Mouse (Mus musculus) neural tube, embryonic 11.5 days (tissue): ENCODE measurements around the gene Neurl4. TPM values are rescaled to one million over a fixed set of nuclear protein-coding genes. Genes with fewer than 3 reads are reported as not detected.
A peak's percentile ranks its signal among the peaks of the same experiment; 100 is the strongest.
"Not testable (repeated sequence)": the region's sequence is repeated elsewhere in the genome, so short reads cannot be mapped to it uniquely, and the experiment has no call there.

Source experiments
- ATAC-seq: fragments of 200-750 bp; cut with Nextera tagmentation; 2 replicates; pipeline ENCODE4 v1.8.0; 2017; ENCODE audit warnings: moderate number of reproducible peaks, mild to moderate bottlenecking, moderate TSS enrichment, moderate library complexity; ENCODE audit not compliant: insufficient read depth, low FRiP score, low TSS enrichment
- DNase-seq: peaks from one replicate; pipeline ENCODE4 v3.0.0-alpha.2; 2015; ENCODE audit warnings: low spot score
- H3K27ac ChIP-seq: fragments of 300-500 bp; sonication (generic); 2 replicates; pipeline ENCODE4 v1.5.1; 2014; ENCODE audit warnings: low read depth, mild to moderate bottlenecking, low read length
- H3K27me3 ChIP-seq: fragments of 300-500 bp; sonication (generic); 2 replicates; pipeline ENCODE4 v1.6.1; 2014; ENCODE audit warnings: mild to moderate bottlenecking, low read length, mixed read lengths; ENCODE audit not compliant: control insufficient read depth, insufficient read depth
- H3K36me3 ChIP-seq: fragments of 300-500 bp; sonication (generic); 2 replicates; pipeline ENCODE4 v1.6.1; 2014; ENCODE audit warnings: mild to moderate bottlenecking, low read length, moderate library complexity, mixed read lengths; ENCODE audit not compliant: control insufficient read depth, insufficient read depth
- H3K4me1 ChIP-seq: fragments of 300-500 bp; sonication (generic); 2 replicates; pipeline ENCODE4 v1.6.1; 2014; ENCODE audit warnings: low read length, mixed read lengths; ENCODE audit not compliant: control insufficient read depth, insufficient read depth
- H3K4me2 ChIP-seq: fragments of 300-500 bp; sonication (generic); 2 replicates; pipeline ENCODE4 v1.6.1; 2014; ENCODE audit warnings: low read depth, mild to moderate bottlenecking, moderate library complexity
- H3K4me3 ChIP-seq: fragments of 300-500 bp; sonication (generic); 2 replicates; pipeline ENCODE4 v1.5.1; 2014; ENCODE audit warnings: low read depth, low read length
- H3K9ac ChIP-seq: fragments of 300-500 bp; sonication (generic); 2 replicates; pipeline ENCODE4 v1.6.1; 2014; ENCODE audit warnings: mild to moderate bottlenecking, low read length
- H3K9me3 ChIP-seq: fragments of 300-500 bp; sonication (generic); 2 replicates; pipeline ENCODE4 v1.6.1; 2016; ENCODE audit warnings: low read length; ENCODE audit not compliant: control insufficient read depth
- WGBS: fragments of 180-500 bp; shearing (Covaris S2); extraction: QIAGEN DNeasy Blood & Tissue Kit; methylation state at CpG from one replicate; pipeline ENCODE4 v1.1.7; 2014; 5-methylcytosine and 5-hydroxymethylcytosine counted together
- polyA plus RNA-seq: library from polyadenylated mRNA; unstranded; fragments of >200 nt; fragmentation: Nextera tagmentation; extraction: Ambion mirVana; gene quantifications from 2 replicates; pipeline ENCODE4 v1.2.1, GENCODE M21; 2014

The Neurl4 gene
- polyA plus RNA-seq, 1 experiment from 2014 or later = 14.2 TPM

DNA sequence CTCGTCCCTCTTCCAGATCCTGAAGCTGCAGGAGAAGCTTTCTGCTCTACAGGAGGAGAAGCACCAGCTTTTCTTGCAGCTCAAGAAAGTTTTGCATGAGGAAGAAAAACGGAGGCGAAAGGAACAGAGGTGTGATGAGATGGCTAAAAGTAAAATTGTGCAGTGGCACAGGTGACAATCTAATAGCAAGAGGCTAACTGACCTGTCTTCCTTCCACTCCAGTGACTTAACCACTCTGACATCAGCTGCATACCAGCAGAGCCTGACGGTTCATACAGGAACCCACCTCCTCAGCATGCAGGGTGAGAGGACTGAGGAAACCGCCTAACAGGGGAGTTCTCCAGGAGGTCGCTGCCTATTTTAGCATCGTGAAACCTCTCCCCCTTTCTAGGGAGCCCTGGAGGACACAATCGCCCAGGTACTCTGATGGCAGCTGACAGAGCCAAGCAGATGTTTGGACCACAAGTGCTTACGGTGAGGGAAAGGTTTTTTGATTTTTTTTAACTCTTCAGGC is 14.1 kb downstream of the Neurl4 start:
- Histone ChIP-seq H3K27me3 (no peaks in the 10 kb centered on the region), H3K4me3 (peak overlapping the region; percentile 85), H3K27ac (no peak overlapping the region), H3K9me3 (no peaks in the 10 kb centered on the region), H3K4me1 (peaks cover 27% of the 10 kb centered on the region), H3K4me2 (peak overlapping the region; percentile 99), H3K9ac (peak overlapping the region; percentile 85), H3K36me3 (peaks cover 35% of the 10 kb centered on the region)
- 44% methylated on average over 9 of the region's 9 CpGs for WGBS
- no peak for ATAC-seq
- no peak for DNase-seq

DNA sequence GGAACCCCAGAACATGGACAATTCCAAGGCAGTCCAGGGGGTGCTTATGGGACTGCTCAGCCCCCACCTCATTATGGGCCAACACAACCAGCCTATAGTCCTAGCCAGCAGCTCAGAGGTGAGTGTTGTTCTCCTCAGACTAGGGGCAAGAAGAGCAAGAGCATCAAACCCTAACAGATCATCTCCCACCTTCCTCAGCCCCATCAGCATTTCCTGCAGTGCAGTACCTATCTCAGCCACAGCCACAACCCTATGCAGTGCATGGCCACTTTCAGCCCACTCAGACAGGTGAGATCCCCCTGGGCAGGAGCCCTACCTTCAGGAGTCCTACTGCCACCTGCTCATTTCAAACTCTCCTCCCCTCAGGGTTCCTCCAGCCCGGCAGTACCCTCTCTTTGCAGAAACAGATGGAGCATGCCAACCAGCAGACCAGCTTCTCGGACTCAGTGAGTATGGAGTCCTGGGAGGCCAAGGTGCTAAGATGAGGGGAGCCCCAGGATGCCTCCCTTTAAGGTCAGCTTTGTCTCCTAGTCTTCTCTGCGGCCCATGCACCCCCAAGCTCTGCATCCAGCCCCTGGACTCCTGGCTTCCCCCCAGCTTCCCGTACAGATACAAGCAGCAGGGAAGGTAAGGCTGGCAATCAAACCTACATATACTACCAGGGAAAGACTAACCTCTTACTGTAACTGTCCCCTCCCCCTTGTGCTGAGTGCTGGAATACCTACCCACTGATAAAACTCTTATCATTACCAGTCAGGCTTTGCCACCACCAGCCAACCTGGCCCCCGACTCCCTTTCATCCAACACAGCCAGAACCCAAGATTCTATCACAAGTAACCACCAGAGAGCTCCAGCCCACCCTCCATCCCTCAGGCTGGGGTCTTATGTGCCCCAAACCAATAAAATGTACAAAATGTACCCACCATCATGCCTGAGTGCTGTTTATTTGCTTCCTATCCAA is 15.1 kb downstream of the Neurl4 start:
- Histone ChIP-seq H3K36me3 (peaks cover 33% of the 10 kb centered on the region), H3K9ac (no peak overlapping the region), H3K27ac (no peak overlapping the region), H3K9me3 (no peaks in the 10 kb centered on the region), H3K4me3 (peak overlapping the region; percentile 12; the same call in 1 of the 2 replicates), H3K4me2 (peak overlapping the region; percentile 99), H3K4me1 (peaks cover 27% of the 10 kb centered on the region), H3K27me3 (no peaks in the 10 kb centered on the region)
- no peak for ATAC-seq
- 68% methylated on average over 5 of the region's 5 CpGs for WGBS
- DNase-seq = no peak

DNA sequence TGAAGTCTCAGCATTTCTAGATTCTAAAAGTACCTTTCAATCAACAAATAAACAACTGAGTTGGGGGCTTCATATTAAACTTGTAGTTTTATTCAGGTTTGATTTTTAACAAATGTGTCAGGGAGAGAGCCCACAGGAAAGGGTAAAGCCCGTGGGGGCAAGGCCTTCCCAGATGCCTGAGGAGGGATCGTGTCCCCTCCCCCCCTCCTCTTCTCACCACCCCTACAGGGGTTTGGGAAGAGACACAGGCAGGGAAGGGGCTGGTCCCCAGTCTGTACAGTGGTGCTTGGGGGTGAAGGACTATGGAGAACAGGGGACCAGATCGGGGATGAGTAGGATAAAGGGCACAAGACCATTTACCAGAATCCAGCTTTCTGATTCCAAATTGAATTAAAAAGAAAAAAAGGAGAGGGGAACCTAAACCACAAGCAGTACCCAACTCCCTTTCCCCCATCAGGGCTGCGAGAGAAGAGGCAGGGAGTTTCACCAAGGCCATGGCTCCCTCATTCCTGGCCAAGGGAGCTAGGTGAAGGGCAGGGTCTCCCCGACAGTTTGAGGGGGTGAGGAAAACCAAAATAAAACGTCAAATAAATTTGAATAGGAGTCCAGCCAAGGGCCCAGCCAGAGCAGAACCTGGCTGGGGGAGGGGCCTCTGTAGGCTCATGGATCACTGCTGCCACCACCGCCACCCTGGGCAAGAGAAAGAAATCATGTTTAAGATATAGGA is 15.9 kb downstream of the Neurl4 start:
- Histone ChIP-seq H3K4me3 (peak overlapping the region; percentile 9; the same call in 1 of the 2 replicates), H3K36me3 (peaks cover 27% of the 10 kb centered on the region), H3K4me1 (peaks cover 27% of the 10 kb centered on the region)
- not testable (repeated sequence) for H3K9me3 ChIP-seq, ATAC-seq, H3K27me3 ChIP-seq, H3K4me2 ChIP-seq, H3K9ac ChIP-seq, DNase-seq, H3K27ac ChIP-seq
- 69% methylated on average over 7 of the region's 7 CpGs for WGBS

DNA sequence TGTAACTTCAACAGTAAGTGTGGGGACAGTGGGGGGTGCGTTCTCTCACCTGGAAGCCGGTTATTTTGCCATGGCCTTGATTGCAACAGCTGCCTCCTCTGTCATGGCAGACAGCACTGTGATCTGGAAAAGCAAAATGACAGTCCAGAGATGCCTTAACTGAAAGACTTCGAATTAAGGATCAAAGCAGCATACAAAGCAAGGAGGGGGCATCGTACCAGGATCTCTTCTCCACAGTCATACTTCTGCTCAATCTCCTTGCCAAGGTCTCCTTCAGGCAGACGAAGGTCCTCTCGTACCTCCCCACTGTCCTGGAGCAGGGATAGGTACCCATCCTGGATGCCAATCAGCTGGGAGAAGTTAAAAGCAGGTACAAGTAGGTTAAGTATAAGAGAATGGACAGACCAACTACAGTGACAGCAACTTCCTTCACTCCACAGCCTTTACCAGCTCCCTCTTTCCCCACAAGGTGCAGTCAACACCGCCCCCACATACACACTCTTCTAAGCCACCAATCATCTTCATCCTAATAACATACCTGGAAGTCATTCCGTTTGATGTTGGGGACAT is 16.6 kb downstream of the Neurl4 start:
- peak overlapping the region; percentile 9; the same call in 1 of the 2 replicates for H3K4me3 ChIP-seq
- H3K27ac ChIP-seq = no peak overlapping the region
- peaks cover 27% of the 10 kb centered on the region for H3K4me1 ChIP-seq
- 89% methylated on average over 8 of the region's 8 CpGs for WGBS
- H3K9me3 ChIP-seq = no peaks in the 10 kb centered on the region
- H3K27me3 ChIP-seq = no peaks in the 10 kb centered on the region
- peaks cover 23% of the 10 kb centered on the region for H3K36me3 ChIP-seq
- DNase-seq = no peak
- no peak overlapping the region for H3K9ac ChIP-seq
- no peak overlapping the region for H3K4me2 ChIP-seq
- no peak for ATAC-seq

DNA sequence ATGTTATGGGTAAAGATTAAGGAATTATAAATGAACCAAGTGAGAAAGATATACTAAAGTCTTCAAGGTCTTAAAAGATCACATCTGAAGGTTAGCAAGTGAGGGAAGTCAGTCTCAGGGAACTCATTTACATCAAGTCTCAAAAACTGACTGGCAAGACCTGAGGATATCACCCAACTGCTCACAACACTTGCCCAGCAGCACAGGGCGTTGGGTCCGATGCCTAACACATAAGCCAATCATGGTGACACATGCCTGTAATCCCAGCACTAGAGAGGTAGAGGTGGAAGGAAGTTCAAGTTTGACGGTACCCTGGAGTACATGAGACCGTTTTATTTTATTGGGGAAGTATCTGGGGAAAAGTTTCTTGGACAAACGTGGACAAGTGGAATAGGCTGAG is 17.2 kb downstream of the Neurl4 start:
- peaks cover 29% of the 10 kb centered on the region for H3K4me1 ChIP-seq
- WGBS = 83% methylated on average over 5 of the region's 5 CpGs
- no peaks in the 10 kb centered on the region for H3K27me3 ChIP-seq
- ATAC-seq (no peak), DNase-seq (no peak)
- no peak overlapping the region for H3K9ac ChIP-seq
- H3K9me3 ChIP-seq = no peaks in the 10 kb centered on the region
- H3K4me3 ChIP-seq = no peak overlapping the region
- no peak overlapping the region for H3K4me2 ChIP-seq
- peaks cover 23% of the 10 kb centered on the region for H3K36me3 ChIP-seq
- no peak overlapping the region for H3K27ac ChIP-seq

DNA sequence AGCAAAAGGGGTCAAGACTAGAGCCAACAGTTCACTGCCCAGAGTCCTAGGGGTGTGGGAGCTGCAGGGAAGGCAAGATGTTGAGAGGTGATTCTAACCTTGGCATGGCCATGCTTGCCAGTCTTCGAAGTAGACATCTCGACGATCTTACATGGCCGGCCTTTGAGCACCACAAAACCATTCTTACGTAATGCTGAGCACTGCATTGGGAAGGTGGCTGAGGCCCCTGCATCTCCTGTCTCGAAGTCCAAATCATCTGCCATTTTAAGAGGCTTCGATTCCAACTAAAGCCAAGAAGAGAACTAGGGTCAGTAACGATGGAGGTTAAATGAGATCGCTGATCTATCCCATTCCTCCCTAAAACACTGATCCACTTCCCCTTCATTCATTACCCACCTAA is 18.2 kb downstream of the Neurl4 start:
- peaks cover 24% of the 10 kb centered on the region for H3K4me1 ChIP-seq
- no peaks in the 10 kb centered on the region for H3K27me3 ChIP-seq
- H3K36me3 ChIP-seq = peaks cover 21% of the 10 kb centered on the region
- H3K4me2 ChIP-seq = peak overlapping the region; percentile 98
- H3K9me3 ChIP-seq = no peaks in the 10 kb centered on the region
- ATAC-seq = no peak
- no peak overlapping the region for H3K9ac ChIP-seq
- no peak for DNase-seq
- WGBS = 81% methylated on average over 9 of the region's 9 CpGs
- peak overlapping the region; percentile 96 for H3K4me3 ChIP-seq
- no peak overlapping the region for H3K27ac ChIP-seq

DNA sequence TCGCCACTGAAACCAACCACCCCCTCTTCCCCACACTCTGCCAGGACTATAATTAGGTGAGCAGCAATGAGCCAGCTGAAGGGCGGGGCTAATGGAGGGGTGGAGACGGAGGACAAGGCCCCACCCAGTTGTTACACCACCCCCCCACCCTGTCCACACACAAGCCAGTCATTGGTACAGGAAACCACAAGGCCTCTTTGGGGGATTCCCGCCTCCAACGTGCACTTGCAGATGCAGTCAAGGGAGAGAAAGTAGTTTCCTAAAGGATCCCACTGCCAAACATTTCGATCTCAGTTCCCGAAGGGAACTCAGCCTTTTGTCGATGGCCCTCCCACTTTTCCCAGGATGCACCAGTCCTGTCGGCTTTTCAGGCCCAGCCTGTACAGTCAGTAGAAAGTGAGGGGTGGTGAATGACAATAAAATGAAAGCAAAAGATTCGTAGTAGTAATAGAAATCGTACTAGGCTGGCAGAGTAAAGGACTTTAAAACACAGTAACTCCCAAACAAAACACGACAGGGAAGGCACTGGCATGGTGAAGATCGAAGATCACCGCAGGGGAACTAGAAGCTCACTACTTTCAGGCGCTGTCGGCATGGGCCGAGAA is 18.9 kb downstream of the Neurl4 start:
- Histone ChIP-seq H3K36me3 (peaks cover 21% of the 10 kb centered on the region), H3K27me3 (no peaks in the 10 kb centered on the region), H3K4me2 (peak overlapping the region; percentile 98), H3K4me1 (peaks cover 19% of the 10 kb centered on the region), H3K9ac (peak overlapping the region; percentile 91), H3K9me3 (no peaks in the 10 kb centered on the region), H3K4me3 (peak overlapping the region; percentile 96), H3K27ac (peak overlapping the region; percentile 88)
- DNase-seq (peak; percentile 70), ATAC-seq (no peak)
- WGBS = under 1% methylated on average over 17 of the region's 17 CpGs
